In genomic region chr14:72377224-72377623, GRCm38 (mm10) we compare ENCODE assay signal across 9 mouse cellular contexts.
A peak's percentile ranks its signal among the peaks of the same experiment; 100 is the strongest.
DNase-seq lines count a peak whose midpoint lies in the region; ATAC-seq and TF ChIP-seq lines count a peak whose summit lies in the region.
"Had no signal": no experiment of that assay in that cellular context is flagged by ENCODE, and none has a peak within 500 bp of the region (broad histone marks: within the 10 kb centered on the region; RNA-seq: fewer than 3 reads in every experiment).

No protein-coding gene starts in this region.

- no peaks in the 10 kb centered on the region for H3K4me1 ChIP-seq in hindbrain, postnatal 0 days (ENCODE audit: insufficient read depth, low read length)
- H3K4me1 ChIP-seq in midbrain, postnatal 0 days (ENCODE audit: insufficient read depth, low read length), result no peaks in the 10 kb centered on the region

- DNase-seq in gastrocnemius, postnatal 14 days, result peak; percentile 24
- DNase-seq in gastrocnemius, postnatal 36 days, result no peak
- peak; percentile 34 for DNase-seq in ovary, postnatal 14 days (ENCODE audit: low spot score)
- no peak for DNase-seq in ovary, adult 18-20 months (ENCODE audit: low spot score)
- DNase-seq in adrenal gland, postnatal 10 days, result peak; percentile 65
- peak; percentile 82 for DNase-seq in hindbrain, postnatal 0 days (ENCODE audit: low spot score)
- peak; percentile 64 for DNase-seq in midbrain, postnatal 0 days (ENCODE audit: low spot score)
- no peak for DNase-seq in ovary, postnatal 36 days (ENCODE audit: low spot score)

- intact Hi-C loops in gastrocnemius, postnatal 14 days (cut with DNase I; ENCODE audit: low total_unique reads), result no loop called here
- intact Hi-C loops in gastrocnemius, postnatal 36 days (cut with DNase I), result loop anchor here (10.0 kb wide), 1 partner anchor 628 kb away; no protein-coding TSS in a partner anchor

- H3K9me3 ChIP-seq in hindbrain, postnatal 0 days (ENCODE audit: low read length), result no peaks in the 10 kb centered on the region
- no peaks in the 10 kb centered on the region for H3K9me3 ChIP-seq in midbrain, postnatal 0 days (ENCODE audit: low read length)

- no peak overlapping the region for H3K4me3 ChIP-seq in hindbrain, postnatal 0 days (ENCODE audit: low read length)
- no peak overlapping the region for H3K4me3 ChIP-seq in midbrain, postnatal 0 days (ENCODE audit: low read depth, low read length)
- H3K4me3 ChIP-seq: myocyte had no signal

- 0 out of 2 replicates have a peak, but pooled peaks have one; percentile 18 for ATAC-seq in hindbrain, postnatal 0 days
- ATAC-seq in midbrain, postnatal 0 days (ENCODE audit: low FRiP score), result no peak

- no peak overlapping the region for H3K9ac ChIP-seq in hindbrain, postnatal 0 days (replicated peaks; ENCODE audit: low read length)
- no peak overlapping the region for H3K9ac ChIP-seq in midbrain, postnatal 0 days (replicated peaks; ENCODE audit: low read length, poor library complexity, severe bottlenecking)

- peak; percentile 81 for TF ChIP-seq CTCF in hindbrain, postnatal 0 days (IDR thresholded peaks at IDR 0.05; ENCODE audit: low read depth)
- peak; percentile 79 for TF ChIP-seq CTCF in midbrain, postnatal 0 days (IDR thresholded peaks at IDR 0.05)

- H3K27me3 ChIP-seq in hindbrain, postnatal 0 days (ENCODE audit: insufficient read depth, low read length), result no peaks in the 10 kb centered on the region
- H3K27me3 ChIP-seq in midbrain, postnatal 0 days (ENCODE audit: insufficient read depth, low read length), result no peaks in the 10 kb centered on the region

- no peak overlapping the region for H3K27ac ChIP-seq in hindbrain, postnatal 0 days
- no peak overlapping the region for H3K27ac ChIP-seq in midbrain, postnatal 0 days (ENCODE audit: low read depth, low read length)

- no peaks in the 10 kb centered on the region for H3K36me3 ChIP-seq in hindbrain, postnatal 0 days (ENCODE audit: insufficient read depth, low read length)
- H3K36me3 ChIP-seq in midbrain, postnatal 0 days (ENCODE audit: insufficient read depth, low read length), result no peaks in the 10 kb centered on the region

- 8% methylated on average over 2 of the region's 2 CpGs for WGBS in hindbrain, postnatal 0 days
- 3% methylated on average over 2 of the region's 2 CpGs for WGBS in midbrain, postnatal 0 days

- H3K4me2 ChIP-seq in hindbrain, postnatal 0 days (ENCODE audit: low read depth, low read length), result no peak overlapping the region
- H3K4me2 ChIP-seq in midbrain, postnatal 0 days (ENCODE audit: low read depth, low read length, poor library complexity, severe bottlenecking), result no peak overlapping the region

Comparison
In these comparisons a context has a peak if more than half of its experiments do, and no peak if none do; other contexts are left out.
1. DNase-seq: peak in gastrocnemius, postnatal 14 days (single experiment), ovary, postnatal 14 days (single experiment), adrenal gland, postnatal 10 days (single experiment), hindbrain, postnatal 0 days (single experiment) and midbrain, postnatal 0 days (single experiment); none in gastrocnemius, postnatal 36 days (0 of 2), ovary, adult 18-20 months (single experiment) and ovary, postnatal 36 days (single experiment).